Mouse (Mus musculus): ENCODE measurements around the gene Lama1. TPM values are rescaled to one million over a fixed set of nuclear protein-coding genes. Genes with fewer than 3 reads are reported as not detected.
A peak's percentile ranks its signal among the peaks of the same experiment; 100 is the strongest.
"Not testable (repeated sequence)": the region's sequence is repeated elsewhere in the genome, so short reads cannot be mapped to it uniquely, and the experiment has no call there.

Gene Lama1
- total RNA-seq, 1 experiment: 112 TPM

GRCm38 (mm10) chr17:67836146-67836895, 139.3 kb downstream of the Lama1 start:
- Histone ChIP-seq H3K4me1 (ENCODE audit: control insufficient read depth in 2 of 2, insufficient read depth in 2 of 2, low read length in 2 of 2, poor library complexity in 1 of 2) (no peaks in the 10 kb centered on the region), H3K4me3 (ENCODE audit: insufficient read depth in 1 of 2, low read depth in 1 of 2, low read length in 2 of 2, poor library complexity in 1 of 2, severe bottlenecking in 1 of 2) (no peak overlapping the region), H3K9me3 (ENCODE audit: control insufficient read depth, insufficient read depth, low read depth, low read length) (peaks cover 5% of the 10 kb centered on the region; the same call in 1 of the 2 replicates), H3K27ac (ENCODE audit: insufficient read depth, low read depth, low read length, poor library complexity, severe bottlenecking) (no peak overlapping the region), H3K36me3 (ENCODE audit: control insufficient read depth, insufficient read depth, low read length, poor library complexity, severe bottlenecking) (no peaks in the 10 kb centered on the region; the same call in 1 of the 2 replicates), H3K9ac (ENCODE audit: insufficient read depth, low read depth, low read length, poor library complexity, severe bottlenecking) (no peak overlapping the region)
- TF ChIP-seq HCFC1 (IDR thresholded peaks at IDR 0.05; ENCODE audit: borderline replicate concordance, insufficient read depth, low read length): no peak
- no peak for TF ChIP-seq ZC3H11A (IDR thresholded peaks at IDR 0.05; ENCODE audit: borderline replicate concordance, low read depth, low read length)
- TF ChIP-seq CHD2 (IDR thresholded peaks at IDR 0.05; ENCODE audit: low read depth, low read length): no peak
- TF ChIP-seq MAFK (IDR thresholded peaks at IDR 0.05; ENCODE audit: insufficient read depth, low read depth, low read length): no peak
- no peak for TF ChIP-seq ZNF384 (IDR thresholded peaks at IDR 0.05; ENCODE audit: low read depth, low read length)
- DNase-seq (ENCODE audit: low read depth, low spot score): no peak
- in situ Hi-C loops (cut with MboI; ENCODE audit: low sequenced_read_pairs in 2 of 2, unreplicated experiment in 2 of 2): no loop called here

DNA sequence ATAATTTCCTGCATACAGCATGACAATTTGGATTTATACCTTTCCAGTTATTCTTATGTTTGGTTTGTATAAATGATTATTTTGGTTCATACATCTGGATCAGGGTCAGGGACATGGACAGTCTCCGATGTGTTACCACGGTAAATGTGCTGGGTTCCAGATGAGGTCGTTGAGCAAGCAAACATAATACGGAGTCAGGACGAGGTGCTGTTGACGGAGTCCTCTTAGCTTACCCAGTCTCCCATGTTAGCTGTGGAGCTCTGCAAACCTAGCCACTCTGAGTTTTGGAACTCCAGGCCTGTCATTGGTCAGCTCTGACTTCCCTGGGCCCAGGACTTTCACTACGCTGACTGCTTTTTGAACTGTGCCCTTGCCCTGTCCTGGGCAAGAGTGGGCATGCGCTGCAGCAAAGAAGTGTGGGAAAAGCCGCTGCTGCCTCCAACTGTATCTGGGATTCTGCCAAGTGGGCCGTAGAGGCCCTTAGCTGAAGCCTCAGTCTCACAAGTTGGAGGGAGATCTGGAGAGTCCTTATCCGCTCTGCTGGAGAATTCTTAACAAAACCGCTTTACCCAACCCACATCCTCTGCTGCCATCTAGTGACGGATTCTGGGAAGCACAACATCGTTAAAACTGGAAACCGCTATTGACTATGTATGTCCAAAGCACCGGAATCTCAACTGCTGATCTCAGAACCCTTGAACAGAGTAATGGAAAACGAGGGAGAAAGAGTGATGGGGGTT, 140.5 kb downstream of the Lama1 start:
- DNase-seq (ENCODE audit: low read depth, low spot score): peak; percentile 72
- Histone ChIP-seq H3K4me3 (ENCODE audit: insufficient read depth in 1 of 2, low read depth in 1 of 2, low read length in 2 of 2, poor library complexity in 1 of 2, severe bottlenecking in 1 of 2) (no peak overlapping the region), H3K36me3 (ENCODE audit: control insufficient read depth, insufficient read depth, low read length, poor library complexity, severe bottlenecking) (no peaks in the 10 kb centered on the region; the same call in 1 of the 2 replicates), H3K27ac (ENCODE audit: insufficient read depth, low read depth, low read length, poor library complexity, severe bottlenecking) (no peak overlapping the region), H3K9ac (ENCODE audit: insufficient read depth, low read depth, low read length, poor library complexity, severe bottlenecking) (no peak overlapping the region), H3K4me1 (ENCODE audit: control insufficient read depth in 2 of 2, insufficient read depth in 2 of 2, low read length in 2 of 2, poor library complexity in 1 of 2) (no peaks in the 10 kb centered on the region), H3K9me3 (ENCODE audit: control insufficient read depth, insufficient read depth, low read depth, low read length) (peaks cover 5% of the 10 kb centered on the region; the same call in 1 of the 2 replicates)
- in situ Hi-C loops (cut with MboI; ENCODE audit: low sequenced_read_pairs in 2 of 2, unreplicated experiment in 2 of 2): no loop called here
- TF ChIP-seq MAFK (IDR thresholded peaks at IDR 0.05; ENCODE audit: insufficient read depth, low read depth, low read length) (no peak), ZC3H11A (IDR thresholded peaks at IDR 0.05; ENCODE audit: borderline replicate concordance, low read depth, low read length) (peak; percentile 90; the same call in 1 of the 2 replicates), ZNF384 (IDR thresholded peaks at IDR 0.05; ENCODE audit: low read depth, low read length) (no peak)

DNA sequence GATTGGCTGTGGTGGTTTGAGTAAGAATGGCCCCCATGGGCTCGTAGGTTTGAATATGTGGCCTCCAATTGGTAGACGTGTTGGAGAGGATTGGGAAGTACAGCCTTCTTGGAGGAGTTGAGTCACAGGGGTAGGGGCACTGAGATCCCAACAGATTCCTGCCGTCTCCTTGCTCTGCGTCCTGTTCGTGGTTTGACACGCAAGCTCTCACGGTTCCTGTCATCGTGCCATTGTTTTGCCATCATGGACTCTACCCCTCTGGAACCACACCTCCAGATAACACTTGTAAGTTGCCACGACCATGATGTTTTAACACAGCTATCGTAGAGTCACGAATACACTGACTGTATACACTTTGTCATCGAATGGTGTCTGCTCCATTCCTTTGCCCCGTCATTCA, 141.9 kb downstream of the Lama1 start:
- H3K9me3 ChIP-seq (ENCODE audit: control insufficient read depth, insufficient read depth, low read depth, low read length): peaks cover 5% of the 10 kb centered on the region; the same call in 1 of the 2 replicates
- TF ChIP-seq HCFC1 (IDR thresholded peaks at IDR 0.05; ENCODE audit: borderline replicate concordance, insufficient read depth, low read length) (no peak), CHD2 (IDR thresholded peaks at IDR 0.05; ENCODE audit: low read depth, low read length) (no peak), ZNF384 (IDR thresholded peaks at IDR 0.05; ENCODE audit: low read depth, low read length) (no peak)

GRCm38 (mm10) chr17:67841494-67841893, 144.4 kb downstream of the Lama1 start:
- H3K4me3 ChIP-seq (ENCODE audit: insufficient read depth in 1 of 2, low read depth in 1 of 2, low read length in 2 of 2, poor library complexity in 1 of 2, severe bottlenecking in 1 of 2); H3K4me1 ChIP-seq (ENCODE audit: control insufficient read depth in 2 of 2, insufficient read depth in 2 of 2, low read length in 2 of 2, poor library complexity in 1 of 2); H3K9me3 ChIP-seq (ENCODE audit: control insufficient read depth, insufficient read depth, low read depth, low read length); H3K36me3 ChIP-seq (ENCODE audit: control insufficient read depth, insufficient read depth, low read length, poor library complexity, severe bottlenecking); H3K9ac ChIP-seq (ENCODE audit: insufficient read depth, low read depth, low read length, poor library complexity, severe bottlenecking); in situ Hi-C loops (cut with MboI; ENCODE audit: low sequenced_read_pairs in 2 of 2, unreplicated experiment in 2 of 2); H3K27ac ChIP-seq (ENCODE audit: insufficient read depth, low read depth, low read length, poor library complexity, severe bottlenecking); DNase-seq (ENCODE audit: low read depth, low spot score): not testable (repeated sequence)

More for the DNA sequence above, 141.9 kb downstream of the Lama1 start:
- no peak for DNase-seq (ENCODE audit: low read depth, low spot score)
- no peak overlapping the region for H3K27ac ChIP-seq (ENCODE audit: insufficient read depth, low read depth, low read length, poor library complexity, severe bottlenecking)
- H3K36me3 ChIP-seq (ENCODE audit: control insufficient read depth, insufficient read depth, low read length, poor library complexity, severe bottlenecking): no peaks in the 10 kb centered on the region; the same call in 1 of the 2 replicates
- in situ Hi-C loops (cut with MboI; ENCODE audit: low sequenced_read_pairs in 2 of 2, unreplicated experiment in 2 of 2): no loop called here
- H3K4me1 ChIP-seq (ENCODE audit: control insufficient read depth in 2 of 2, insufficient read depth in 2 of 2, low read length in 2 of 2, poor library complexity in 1 of 2): no peaks in the 10 kb centered on the region
- H3K4me3 ChIP-seq (ENCODE audit: insufficient read depth in 1 of 2, low read depth in 1 of 2, low read length in 2 of 2, poor library complexity in 1 of 2, severe bottlenecking in 1 of 2): no peak overlapping the region
- no peak overlapping the region for H3K9ac ChIP-seq (ENCODE audit: insufficient read depth, low read depth, low read length, poor library complexity, severe bottlenecking)
